Mouse (Mus musculus) embryonic facial prominence, embryonic 14.5 days (tissue): ENCODE results near the gene Fam234b. TPM values are rescaled to one million over a fixed set of nuclear protein-coding genes. Genes with fewer than 3 reads are reported as not detected.

Experiments
- ATAC-seq: fragments of 200-750 bp; cut with Nextera tagmentation; 2 replicates; pipeline ENCODE4 v1.8.0; 2017; ENCODE audit warnings: low read depth, moderate number of reproducible peaks, moderate TSS enrichment
- DNase-seq: peaks from one replicate; pipeline ENCODE4 v3.0.0-alpha.2; 2015; ENCODE audit warnings: low spot score
- H3K27ac ChIP-seq: fragments of 300-500 bp; sonication (generic); replicated peaks from 2 replicates; pipeline ENCODE4 v1.5.1; 2014; ENCODE audit warnings: low read depth, mild to moderate bottlenecking, low read length, moderate library complexity
- H3K27me3 ChIP-seq: fragments of 300-500 bp; sonication (generic); replicated peaks from 2 replicates; pipeline ENCODE4 v1.6.1; 2014; ENCODE audit warnings: low read length; ENCODE audit not compliant: control insufficient read depth, insufficient read depth
- H3K36me3 ChIP-seq: fragments of 300-500 bp; sonication (generic); 2 replicates; pipeline ENCODE4 v1.6.1; 2014; ENCODE audit warnings: low read length, mixed read lengths; ENCODE audit not compliant: control insufficient read depth, insufficient read depth
- H3K4me1 ChIP-seq: fragments of 300-500 bp; sonication (generic); 2 replicates; pipeline ENCODE4 v1.6.1; 2014; ENCODE audit warnings: antibody characterized with exemption, low read length; ENCODE audit not compliant: control insufficient read depth, insufficient read depth
- H3K4me2 ChIP-seq: fragments of 300-500 bp; sonication (generic); 2 replicates; pipeline ENCODE4 v1.6.1; 2014; ENCODE audit warnings: low read depth, mild to moderate bottlenecking, low read length, moderate library complexity, mixed read lengths
- H3K4me3 ChIP-seq: fragments of 300-500 bp; sonication (generic); 2 replicates; pipeline ENCODE4 v1.5.1; 2014; ENCODE audit warnings: low read depth, mild to moderate bottlenecking, low read length
- H3K9ac ChIP-seq: fragments of 300-500 bp; sonication (generic); 2 replicates; pipeline ENCODE4 v1.6.1; 2014; ENCODE audit warnings: low read depth, mild to moderate bottlenecking, low read length, moderate library complexity, mixed read lengths
- H3K9me3 ChIP-seq: fragments of 300-500 bp; sonication (generic); 2 replicates; pipeline ENCODE4 v1.6.1; 2016; ENCODE audit warnings: low read length; ENCODE audit not compliant: control insufficient read depth
- WGBS: fragments of 180-500 bp; shearing (Covaris S2); extraction: QIAGEN DNeasy Blood & Tissue Kit; methylation state at CpG from one replicate; pipeline ENCODE4 v1.1.7; 2014; 5-methylcytosine and 5-hydroxymethylcytosine counted together
- polyA plus RNA-seq: library from polyadenylated mRNA; unstranded; fragments of >200 nt; fragmentation: Nextera tagmentation; extraction: Ambion mirVana; gene quantifications from 2 replicates; pipeline ENCODE4 v1.2.1, GENCODE M21; 2014

Gene Fam234b
- 21.0 and 23.7 TPM in 2 replicates for polyA plus RNA-seq

DNA sequence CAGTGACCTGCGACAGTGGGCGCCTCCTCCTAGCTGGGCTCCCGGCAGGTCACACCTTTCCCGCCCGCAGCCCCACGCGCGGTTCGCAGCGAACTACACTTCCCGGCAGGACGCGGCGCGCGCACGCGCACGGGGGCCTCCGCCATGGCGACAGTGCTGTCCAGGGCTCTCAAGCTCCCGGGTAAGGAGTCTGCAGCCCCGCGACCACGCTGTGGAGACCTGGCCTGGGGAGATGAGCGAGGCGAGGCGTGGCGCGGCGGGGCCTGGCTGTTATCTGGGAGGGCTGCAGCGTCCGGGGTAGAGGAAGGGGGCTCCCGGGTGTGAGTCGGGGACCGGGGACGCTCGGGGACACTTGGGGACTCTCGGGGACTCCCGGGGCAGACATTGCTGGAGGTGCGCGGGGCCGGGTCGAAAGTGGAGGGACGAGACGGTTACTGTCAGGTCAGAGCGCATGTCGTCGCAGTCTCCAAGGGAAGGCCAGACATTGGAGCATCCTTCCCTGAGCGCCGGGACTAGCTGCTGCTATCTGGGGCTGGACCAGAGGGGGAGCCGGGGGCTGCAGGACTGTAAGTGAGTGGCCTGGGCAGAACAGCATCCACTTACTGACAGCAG lies at the start of gene Fam234b, which contains the start of gene Hebp1:
Gene Fam234b, plus strand, starts transcription at position 57 of the 612 bp plus-strand sequence.
Gene Hebp1, minus strand, starts transcription at position 102 of the 612 bp plus-strand sequence.
- no peaks in the 10 kb centered on the region for H3K36me3 ChIP-seq
- DNase-seq (peak; percentile 84), ATAC-seq (peak; percentile 92)
- peak within 1 kb of the TSS; percentile 93 for H3K4me2 ChIP-seq
- H3K27me3 ChIP-seq, result no peaks in the 10 kb centered on the region
- H3K27ac ChIP-seq, result peak within 1 kb of the TSS; percentile 41; the same call in 1 of the 2 replicates
- H3K9ac ChIP-seq, result peak within 1 kb of the TSS; percentile 82
- H3K4me3 ChIP-seq, result peak within 1 kb of the TSS; percentile 89
- H3K9me3 ChIP-seq, result no peaks in the 10 kb centered on the region
- WGBS, result under 1% methylated on average over 34 of the region's 52 CpGs
- H3K4me1 ChIP-seq, result no peaks in the 10 kb centered on the region

DNA sequence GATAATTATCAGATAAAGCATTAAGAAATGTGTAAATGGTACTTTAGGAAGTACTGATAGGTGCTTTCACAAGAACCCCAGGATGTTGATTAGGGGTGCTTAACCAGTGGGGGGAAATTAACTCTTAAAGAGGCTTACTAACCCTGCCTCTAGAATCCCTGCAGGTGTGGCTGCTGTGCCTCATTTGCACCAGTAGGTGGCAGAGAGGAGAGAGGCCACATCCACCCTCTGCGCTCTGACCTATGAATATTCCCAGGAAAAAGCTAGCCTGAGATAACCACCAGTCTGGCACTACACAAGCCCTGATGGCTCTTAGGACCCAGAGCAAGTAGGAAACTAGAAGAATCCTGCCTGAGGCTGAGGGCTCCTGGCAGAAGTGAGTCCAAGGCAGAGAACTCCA lies 49.3 kb upstream of the Fam234b start:
- 41% methylated on average over 1 of the region's 1 CpGs for WGBS
- no peak for DNase-seq

DNA sequence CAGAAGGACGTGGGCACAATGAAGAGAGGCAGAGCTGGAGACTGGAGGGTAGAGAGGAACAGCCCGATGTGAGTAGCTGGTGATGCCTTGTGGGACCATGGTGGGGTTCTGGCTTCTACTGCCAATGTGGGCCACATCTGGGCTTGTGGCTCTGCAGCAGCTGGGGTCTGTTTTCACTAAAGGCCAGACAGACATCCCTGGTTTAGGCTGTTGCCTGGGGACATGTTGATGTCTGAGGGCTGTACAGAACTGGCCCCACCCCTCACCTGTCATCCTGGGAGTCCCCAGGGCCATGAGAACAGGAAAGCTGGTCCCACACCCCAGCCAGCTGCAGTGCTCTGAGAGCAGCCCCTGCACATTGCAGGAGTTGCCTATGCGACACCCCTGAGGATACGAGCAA lies 48.6 kb upstream of the Fam234b start:
- no peaks in the 10 kb centered on the region for H3K36me3 ChIP-seq
- H3K4me1 ChIP-seq, result no peaks in the 10 kb centered on the region
- H3K9me3 ChIP-seq, result 0 out of 2 replicates have a peak, but pooled peaks cover 3% of the 10 kb centered on the region
- DNase-seq, result no peak
- ATAC-seq, result no peak
- H3K27me3 ChIP-seq, result no peaks in the 10 kb centered on the region
- H3K27ac ChIP-seq, result no peak overlapping the region
- H3K4me2 ChIP-seq, result no peak overlapping the region
- 66% methylated on average over 4 of the region's 4 CpGs for WGBS
- no peak overlapping the region; the same call in 1 of the 2 replicates for H3K9ac ChIP-seq
- H3K4me3 ChIP-seq, result no peak overlapping the region

More for the DNA sequence above, 49.3 kb upstream of the Fam234b start:
- H3K4me3 ChIP-seq, result no peak overlapping the region
- no peaks in the 10 kb centered on the region for H3K36me3 ChIP-seq
- no peaks in the 10 kb centered on the region for H3K4me1 ChIP-seq
- H3K27ac ChIP-seq, result no peak overlapping the region
- no peak overlapping the region for H3K4me2 ChIP-seq
- H3K27me3 ChIP-seq, result no peaks in the 10 kb centered on the region
- no peak overlapping the region for H3K9ac ChIP-seq
- ATAC-seq, result no peak
- H3K9me3 ChIP-seq, result 0 out of 2 replicates have a peak, but pooled peaks cover 3% of the 10 kb centered on the region

DNA sequence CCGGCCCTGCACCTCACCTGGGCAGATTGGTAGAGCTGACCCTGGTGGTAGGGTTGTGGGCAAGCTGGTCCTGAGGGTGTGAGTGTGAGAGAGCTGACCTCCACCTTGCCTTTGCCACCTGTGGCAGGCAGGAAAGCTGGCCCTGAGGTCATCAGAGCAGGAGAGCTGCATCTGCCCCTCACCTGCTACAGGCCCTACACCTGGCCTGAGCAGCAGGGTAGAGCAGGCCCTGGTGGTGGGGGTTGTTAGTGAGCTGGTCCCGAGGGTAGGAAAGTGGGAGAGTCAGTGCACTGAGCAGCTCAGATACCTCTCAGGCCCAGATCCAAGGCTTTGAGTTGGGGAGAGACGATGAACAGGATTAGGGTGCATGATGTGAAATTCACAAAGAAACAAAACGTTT lies 48.1 kb upstream of the Fam234b start:
- 70% methylated on average over 3 of the region's 4 CpGs for WGBS
- no peak for DNase-seq
- H3K36me3 ChIP-seq, result no peaks in the 10 kb centered on the region
- 0 out of 2 replicates have a peak, but pooled peaks cover 3% of the 10 kb centered on the region for H3K9me3 ChIP-seq
- H3K4me3 ChIP-seq, result no peak overlapping the region
- no peaks in the 10 kb centered on the region for H3K27me3 ChIP-seq
- H3K4me1 ChIP-seq, result no peaks in the 10 kb centered on the region
- no peak for ATAC-seq
- no peak overlapping the region for H3K4me2 ChIP-seq
- no peak overlapping the region for H3K9ac ChIP-seq
- no peak overlapping the region for H3K27ac ChIP-seq

DNA sequence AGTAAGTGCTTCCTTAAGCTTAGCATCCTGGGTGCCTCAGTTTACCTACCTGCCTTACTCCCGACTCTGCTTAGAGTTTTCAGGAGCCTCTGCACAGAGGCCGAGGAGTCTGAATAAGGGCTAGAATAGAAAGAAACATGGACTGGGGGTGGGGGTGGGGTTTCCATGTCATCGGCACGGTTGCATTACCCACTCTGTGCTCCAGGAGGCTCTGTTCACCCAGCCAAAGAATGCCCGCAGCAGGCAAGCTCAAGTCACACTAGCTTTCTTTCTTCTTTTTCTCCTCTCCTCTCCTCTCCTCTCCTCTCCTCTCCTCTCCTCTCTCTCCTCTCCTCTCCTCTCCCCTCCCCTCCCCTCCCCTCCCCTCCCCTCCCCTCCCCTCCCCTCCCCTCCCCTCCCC lies 47.5 kb upstream of the Fam234b start:
- Histone ChIP-seq H3K36me3 (no peaks in the 10 kb centered on the region), H3K4me3 (no peak overlapping the region), H3K9me3 (0 out of 2 replicates have a peak, but pooled peaks cover 3% of the 10 kb centered on the region), H3K27me3 (no peaks in the 10 kb centered on the region), H3K4me1 (no peaks in the 10 kb centered on the region), H3K27ac (no peak overlapping the region), H3K4me2 (no peak overlapping the region), H3K9ac (no peak overlapping the region)
- WGBS, result 40% methylated on average over 5 of the region's 5 CpGs
- ATAC-seq (no peak), DNase-seq (peak; percentile 38)

DNA sequence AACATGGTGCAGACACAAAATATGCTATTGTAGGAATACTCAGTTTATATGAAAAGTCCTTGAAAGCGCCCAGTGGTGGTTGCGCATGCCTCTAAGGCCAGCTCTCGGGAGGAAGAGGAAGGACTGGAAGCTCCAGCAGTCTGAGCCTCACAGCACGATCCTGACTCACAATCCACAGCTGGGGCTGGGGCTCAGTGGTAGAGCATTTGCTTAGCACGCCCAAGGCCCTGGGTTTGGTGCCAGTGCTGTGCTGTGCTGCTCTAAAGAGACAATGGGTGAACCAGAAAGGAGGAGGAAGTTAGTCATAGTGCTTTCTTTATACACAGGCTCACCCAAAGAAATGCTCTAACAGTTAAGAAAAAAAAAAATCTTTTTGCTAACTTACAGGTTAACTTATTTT lies 44.1 kb upstream of the Fam234b start:
- Histone ChIP-seq H3K9ac (no peak overlapping the region), H3K27ac (no peak overlapping the region), H3K4me1 (no peaks in the 10 kb centered on the region), H3K4me3 (no peak overlapping the region), H3K9me3 (0 out of 2 replicates have a peak, but pooled peaks cover 3% of the 10 kb centered on the region), H3K27me3 (no peaks in the 10 kb centered on the region), H3K4me2 (no peak overlapping the region), H3K36me3 (no peaks in the 10 kb centered on the region)
- ATAC-seq (no peak), DNase-seq (no peak)
- 71% methylated on average over 5 of the region's 5 CpGs for WGBS

DNA sequence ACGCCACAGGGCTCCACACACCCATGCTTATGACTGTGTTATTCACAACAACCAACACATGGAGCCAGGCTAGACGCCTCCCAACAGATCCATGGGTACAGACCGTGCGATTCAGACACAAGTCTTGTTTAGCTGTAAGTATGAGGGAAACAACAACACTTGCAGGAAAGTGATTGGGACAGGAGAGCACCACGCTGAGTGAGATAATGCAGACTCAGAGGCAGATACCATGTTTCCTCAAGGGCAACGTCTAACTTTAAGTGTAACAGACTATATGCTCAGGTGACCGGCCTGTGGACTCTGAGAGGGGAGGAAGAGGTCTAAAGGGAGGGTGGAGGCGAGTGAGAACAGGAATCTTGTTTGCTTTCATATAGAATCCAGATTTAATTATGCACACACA lies 41.2 kb upstream of the Fam234b start:
- DNase-seq (no peak), ATAC-seq (no peak)
- 0 out of 2 replicates have a peak, but pooled peaks cover 3% of the 10 kb centered on the region for H3K9me3 ChIP-seq
- WGBS, result 78% methylated on average over 8 of the region's 8 CpGs
- H3K36me3 ChIP-seq, result no peaks in the 10 kb centered on the region
- no peak overlapping the region for H3K27ac ChIP-seq
- H3K27me3 ChIP-seq, result no peaks in the 10 kb centered on the region
- no peak overlapping the region for H3K4me2 ChIP-seq
- no peak overlapping the region for H3K4me3 ChIP-seq
- no peaks in the 10 kb centered on the region for H3K4me1 ChIP-seq
- H3K9ac ChIP-seq, result no peak overlapping the region

DNA sequence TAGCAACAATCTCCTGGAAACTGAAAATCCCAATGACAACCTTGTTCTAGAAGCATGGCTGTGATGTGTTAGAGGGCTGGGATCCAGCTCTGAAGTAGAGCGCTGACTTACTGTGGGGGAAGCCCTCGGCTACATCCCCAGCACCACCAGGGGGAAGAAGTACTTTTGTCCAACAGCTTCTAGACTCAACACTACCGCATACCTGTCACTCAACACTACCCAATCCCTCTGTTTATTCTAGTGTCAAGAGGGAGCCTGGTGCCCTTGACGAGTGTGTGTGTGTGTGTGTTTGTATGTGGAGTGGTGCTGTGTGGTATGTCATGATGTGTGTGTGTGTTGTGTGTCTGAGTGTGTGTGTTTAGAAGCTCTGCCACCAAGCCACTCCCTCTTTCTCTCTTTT lies 40.3 kb upstream of the Fam234b start:
- WGBS, result 55% methylated on average over 4 of the region's 4 CpGs
- no peak for ATAC-seq
- H3K27ac ChIP-seq, result no peak overlapping the region

DNA sequence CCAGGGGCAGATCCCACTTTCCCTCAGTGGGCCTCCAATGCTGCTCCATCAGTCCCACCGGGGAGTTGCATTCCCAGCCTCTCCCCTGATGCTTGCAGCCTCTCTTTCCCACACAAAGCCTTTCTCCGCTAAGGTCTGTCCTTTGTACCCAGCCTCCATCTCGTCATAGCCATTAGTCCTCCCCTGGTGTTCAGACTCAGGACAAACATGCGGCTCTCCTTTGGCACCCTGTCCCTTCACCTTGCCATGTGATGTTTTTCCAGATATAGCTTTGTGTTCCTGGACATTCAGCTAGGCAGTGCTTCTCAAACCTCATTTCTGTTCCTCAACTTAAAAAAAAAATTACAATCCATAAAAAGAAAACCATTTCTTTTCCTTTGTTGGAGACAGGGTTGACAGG lies 39.3 kb upstream of the Fam234b start:
- no peaks in the 10 kb centered on the region for H3K27me3 ChIP-seq
- H3K9ac ChIP-seq, result no peak overlapping the region
- ATAC-seq (no peak), DNase-seq (no peak)
- H3K4me3 ChIP-seq, result no peak overlapping the region
- no peaks in the 10 kb centered on the region for H3K36me3 ChIP-seq
- H3K27ac ChIP-seq, result no peak overlapping the region
- no peak overlapping the region for H3K4me2 ChIP-seq
- H3K9me3 ChIP-seq, result no peaks in the 10 kb centered on the region
- 60% methylated on average over 4 of the region's 4 CpGs for WGBS
- H3K4me1 ChIP-seq, result no peaks in the 10 kb centered on the region

More for the DNA sequence above, 40.3 kb upstream of the Fam234b start:
- Histone ChIP-seq H3K4me3 (no peak overlapping the region), H3K4me2 (no peak overlapping the region), H3K9ac (no peak overlapping the region), H3K36me3 (no peaks in the 10 kb centered on the region), H3K9me3 (0 out of 2 replicates have a peak, but pooled peaks cover 3% of the 10 kb centered on the region), H3K27me3 (no peaks in the 10 kb centered on the region), H3K4me1 (no peaks in the 10 kb centered on the region)
- no peak for DNase-seq
